Mouse (Mus musculus): ENCODE measurements around the gene Gm20695.

GRCm38 (mm10) chr16:3852586-3852985 lies 31.9 kb upstream of the Gm20695 start:
- TF ChIP-seq POLR2A (IDR thresholded peaks at IDR 0.05; ENCODE audit: low read depth, low read length) (no peak), CTCF (IDR thresholded peaks at IDR 0.05; ENCODE audit: extremely low read depth, insufficient read length, insufficient replicate concordance, low read depth, low read length) (no peak)
